25 mouse cellular contexts compared by ENCODE assay signal in the genomic region with DNA sequence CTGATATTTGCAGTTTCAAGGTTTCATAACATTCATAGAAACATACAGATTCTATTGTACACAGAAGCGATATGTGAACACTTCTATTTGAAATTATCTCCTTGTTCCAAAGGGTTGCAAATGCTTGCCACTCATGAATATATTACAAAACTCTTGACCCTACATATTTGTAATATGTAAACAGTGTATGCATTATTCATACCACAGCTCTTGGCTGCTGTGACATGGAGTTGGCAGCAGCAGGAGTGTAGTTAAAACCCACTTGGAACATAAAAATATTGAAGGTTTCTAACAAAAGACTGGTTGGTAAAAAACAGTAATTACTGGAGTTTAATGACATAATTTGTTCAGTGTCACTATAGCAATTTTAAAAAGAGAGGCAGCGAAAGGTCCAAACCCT. TPM values are rescaled to one million over a fixed set of nuclear protein-coding genes. Genes with fewer than 3 reads are reported as not detected.
DNase-seq lines count a peak whose midpoint lies in the region; ATAC-seq and TF ChIP-seq lines count a peak whose summit lies in the region.
"Had no signal": no experiment of that assay in that cellular context is flagged by ENCODE, and none has a peak within 500 bp of the region (broad histone marks: within the 10 kb centered on the region; RNA-seq: fewer than 3 reads in every experiment).

No protein-coding gene starts in this region.

- H3K9ac ChIP-seq in forebrain, embryonic 14.5 days (ENCODE audit: low read length): no peak overlapping the region
- H3K9ac ChIP-seq in forebrain, embryonic 11.5 days (ENCODE audit: low read length): no peak overlapping the region
- no peak overlapping the region for H3K9ac ChIP-seq in lung, embryonic 15.5 days
- no peak overlapping the region for H3K9ac ChIP-seq in lung, postnatal 0 days (replicated peaks; ENCODE audit: low read depth)
- H3K9ac ChIP-seq: embryonic facial prominence, embryonic 12.5 days; forebrain, embryonic 12.5 days; forebrain, embryonic 15.5 days; forebrain, postnatal 0 days had no signal

- no peak for ATAC-seq in forebrain, embryonic 14.5 days
- ATAC-seq in forebrain, embryonic 11.5 days (replicated peaks; ENCODE audit: low FRiP score): no peak
- peak; percentile 27; the same call in 1 of the 2 replicates for ATAC-seq in lung, embryonic 15.5 days (ENCODE audit: borderline replicate concordance, extremely low read depth, low FRiP score, low TSS enrichment)
- no peak for ATAC-seq in lung, postnatal 0 days
- ATAC-seq: CD4-positive, CD25-positive, alpha-beta regulatory T cell, adult 4 months; forebrain, embryonic 15.5 days; forebrain, postnatal 0 days had no signal

- H3K4me2 ChIP-seq in forebrain, embryonic 14.5 days (ENCODE audit: low read length): no peak overlapping the region
- no peak overlapping the region for H3K4me2 ChIP-seq in forebrain, embryonic 11.5 days (ENCODE audit: low read depth, low read length, severe bottlenecking)
- no peak overlapping the region for H3K4me2 ChIP-seq in lung, embryonic 15.5 days
- no peak overlapping the region for H3K4me2 ChIP-seq in lung, postnatal 0 days (replicated peaks; ENCODE audit: low read depth, low read length)
- H3K4me2 ChIP-seq: embryonic facial prominence, embryonic 12.5 days; forebrain, embryonic 12.5 days; forebrain, embryonic 15.5 days had no signal

- no peak overlapping the region for H3K27ac ChIP-seq in forebrain, embryonic 14.5 days (ENCODE audit: low read depth, low read length)
- H3K27ac ChIP-seq in forebrain, embryonic 11.5 days (ENCODE audit: low read depth, low read length): no peak overlapping the region
- no peak overlapping the region for H3K27ac ChIP-seq in lung, embryonic 15.5 days
- H3K27ac ChIP-seq in lung, postnatal 0 days (ENCODE audit: low read length): no peak overlapping the region
- no peak overlapping the region for H3K27ac ChIP-seq in limb, embryonic 10.5 days
- H3K27ac ChIP-seq: embryonic facial prominence, embryonic 10.5 days; embryonic facial prominence, embryonic 12.5 days; forebrain, embryonic 12.5 days; forebrain, embryonic 15.5 days had no signal

- H3K4me3 ChIP-seq in forebrain, embryonic 14.5 days (ENCODE audit: low read depth, low read length): no peak overlapping the region
- no peak overlapping the region for H3K4me3 ChIP-seq in forebrain, embryonic 11.5 days (ENCODE audit: low read depth, low read length)
- no peak overlapping the region for H3K4me3 ChIP-seq in lung, embryonic 15.5 days
- no peak overlapping the region for H3K4me3 ChIP-seq in lung, postnatal 0 days (ENCODE audit: low read depth, low read length)
- H3K4me3 ChIP-seq in limb, embryonic 10.5 days: no peak overlapping the region
- H3K4me3 ChIP-seq: embryonic facial prominence, embryonic 10.5 days; embryonic facial prominence, embryonic 12.5 days; forebrain, embryonic 12.5 days; forebrain, embryonic 15.5 days had no signal

- no peak for TF ChIP-seq EP300 in lung, postnatal 0 days (IDR thresholded peaks at IDR 0.05)

- H3K27me3 ChIP-seq in forebrain, embryonic 14.5 days (replicated peaks; ENCODE audit: control insufficient read depth, insufficient read depth, low read length): no peaks in the 10 kb centered on the region
- no peaks in the 10 kb centered on the region for H3K27me3 ChIP-seq in forebrain, embryonic 11.5 days (ENCODE audit: control insufficient read depth, insufficient read depth, low read length)
- H3K27me3 ChIP-seq in lung, embryonic 15.5 days: no peaks in the 10 kb centered on the region
- no peaks in the 10 kb centered on the region for H3K27me3 ChIP-seq in lung, postnatal 0 days (replicated peaks; ENCODE audit: insufficient read depth, low read length)
- no peaks in the 10 kb centered on the region for H3K27me3 ChIP-seq in limb, embryonic 10.5 days (ENCODE audit: low read depth, poor library complexity, severe bottlenecking)
- H3K27me3 ChIP-seq: CH12.LX; embryonic facial prominence, embryonic 12.5 days; forebrain, embryonic 12.5 days; forebrain, embryonic 15.5 days had no signal

- TF ChIP-seq CTCF in lung, postnatal 0 days (IDR thresholded peaks at IDR 0.05): no peak

- no peaks in the 10 kb centered on the region for H3K4me1 ChIP-seq in forebrain, embryonic 14.5 days (ENCODE audit: control insufficient read depth, insufficient read depth, low read length)
- H3K4me1 ChIP-seq in forebrain, embryonic 11.5 days (replicated peaks; ENCODE audit: control insufficient read depth, insufficient read depth, low read length): no peaks in the 10 kb centered on the region
- no peaks in the 10 kb centered on the region; the same call in 1 of the 2 replicates for H3K4me1 ChIP-seq in lung, embryonic 15.5 days
- H3K4me1 ChIP-seq in lung, postnatal 0 days (ENCODE audit: insufficient read depth, low read depth, low read length): no peaks in the 10 kb centered on the region
- peaks cover 15% of the 10 kb centered on the region for H3K4me1 ChIP-seq in limb, embryonic 10.5 days
- H3K4me1 ChIP-seq: embryonic facial prominence, embryonic 10.5 days; embryonic facial prominence, embryonic 12.5 days; forebrain, embryonic 12.5 days; forebrain, embryonic 15.5 days had no signal

- peak; percentile 27 for DNase-seq in forebrain, embryonic 14.5 days (ENCODE audit: low spot score)
- DNase-seq in forebrain, embryonic 11.5 days (ENCODE audit: low spot score): no peak
- DNase-seq in lung, postnatal 4 days: no peak
- DNase-seq in lung, postnatal 0 days (ENCODE audit: low spot score): peak; percentile 51
- DNase-seq in lung, postnatal 25 days (ENCODE audit: low spot score): no peak
- DNase-seq in limb, embryonic 10.5 days (ENCODE audit: low spot score): peak; percentile 6
- no peak for DNase-seq in thymus, postnatal 4 days
- DNase-seq: adrenal gland, adult 2 months; adrenal gland, postnatal 10 days; adrenal gland, postnatal 25 days; B cell, adult 2 months; cerebellum, adult 11-12 months; cerebellum, adult 2 months; cerebellum, adult 9-10 months; cerebellum, postnatal 10 days; cerebellum, postnatal 25 days; forebrain, postnatal 0 days had no signal

- 70% methylated on average over 2 of the region's 2 CpGs for WGBS in forebrain, embryonic 14.5 days
- WGBS in forebrain, embryonic 11.5 days: 86% methylated on average over 2 of the region's 2 CpGs
- 67% methylated on average over 2 of the region's 2 CpGs for WGBS in lung, embryonic 15.5 days
- 55% methylated on average over 2 of the region's 2 CpGs for WGBS in lung, postnatal 0 days
- WGBS in limb, embryonic 10.5 days: 73% methylated on average over 2 of the region's 2 CpGs

- no peaks in the 10 kb centered on the region for H3K36me3 ChIP-seq in forebrain, embryonic 14.5 days (ENCODE audit: control insufficient read depth, insufficient read depth, low read length)
- no peaks in the 10 kb centered on the region for H3K36me3 ChIP-seq in forebrain, embryonic 11.5 days (ENCODE audit: control insufficient read depth, insufficient read depth, low read length)
- H3K36me3 ChIP-seq in lung, embryonic 15.5 days: no peaks in the 10 kb centered on the region
- H3K36me3 ChIP-seq in lung, postnatal 0 days (ENCODE audit: insufficient read depth, low read length): no peaks in the 10 kb centered on the region
- H3K36me3 ChIP-seq in limb, embryonic 10.5 days: no peaks in the 10 kb centered on the region
- H3K36me3 ChIP-seq: embryonic facial prominence, embryonic 10.5 days; embryonic facial prominence, embryonic 12.5 days; forebrain, embryonic 12.5 days; forebrain, embryonic 15.5 days; G1E had no signal

- H3K9me3 ChIP-seq in forebrain, embryonic 14.5 days (replicated peaks; ENCODE audit: control insufficient read depth, low read length): no peaks in the 10 kb centered on the region
- no peaks in the 10 kb centered on the region for H3K9me3 ChIP-seq in forebrain, embryonic 11.5 days (ENCODE audit: control insufficient read depth, low read length)
- H3K9me3 ChIP-seq in lung, embryonic 15.5 days: no peaks in the 10 kb centered on the region
- no peaks in the 10 kb centered on the region for H3K9me3 ChIP-seq in lung, postnatal 0 days (ENCODE audit: low read length)
- H3K9me3 ChIP-seq in limb, embryonic 10.5 days (replicated peaks): no peaks in the 10 kb centered on the region
- H3K9me3 ChIP-seq: embryonic facial prominence, embryonic 10.5 days; embryonic facial prominence, embryonic 12.5 days; forebrain, embryonic 12.5 days; forebrain, embryonic 15.5 days had no signal

RNA-seq across cellular contexts. Expression of gene Arhgap24, which starts 10.9 kb away (rescaled TPM):
- polyA plus RNA-seq in forebrain, embryonic 14.5 days (2014; fragmentation: Nextera tagmentation; extraction: Ambion mirVana): 3.7 and 4.0 TPM in 2 replicates
- 1.9 and 2.1 TPM in 2 replicates for polyA plus RNA-seq in forebrain, embryonic 11.5 days (2014; fragmentation: Nextera tagmentation; extraction: Ambion mirVana)
- 34.7 and 35.3 TPM in 2 replicates for polyA plus RNA-seq in lung, embryonic 15.5 days (2015; fragmentation: Nextera tagmentation; extraction: Ambion mirVana)
- 26.3 and 28.2 TPM in 2 replicates for polyA plus RNA-seq in lung, postnatal 0 days (2015; fragmentation: Nextera tagmentation; extraction: Ambion mirVana)
- polyA plus RNA-seq in limb, embryonic 10.5 days (2016; fragmentation: Nextera tagmentation; extraction: Ambion mirVana): 12.8 and 16.4 TPM in 2 replicates
- polyA plus RNA-seq: G1E had no signal

Comparison
In these comparisons a context has a peak if more than half of its experiments do, and no peak if none do; other contexts are left out.
1. DNase-seq: peak in forebrain, embryonic 14.5 days (single experiment), lung, postnatal 0 days (single experiment) and limb, embryonic 10.5 days (single experiment); none in forebrain, embryonic 11.5 days (single experiment), lung, postnatal 4 days (0 of 2), lung, postnatal 25 days (single experiment) and thymus, postnatal 4 days (single experiment).